Mouse (Mus musculus): ENCODE data around the gene Zfp423. TPM values are rescaled to one million over a fixed set of nuclear protein-coding genes. Genes with fewer than 3 reads are reported as not detected.

Gene Zfp423
- total RNA-seq, 4 experiments from 2014 or later, result 28.3 to 31.3 (median 30.2) TPM

- DNase-seq (ENCODE audit: low spot score in 2 of 2), result no peak
These were observed 7.1 kb downstream of the Zfp423 start for GRCm38 (mm10) chr8:87952298-87952697.

- DNase-seq (ENCODE audit: low spot score in 2 of 2), result no peak
These were observed 15.0 kb downstream of the Zfp423 start for GRCm38 (mm10) chr8:87944225-87944934.

- no peak for DNase-seq (ENCODE audit: low spot score in 2 of 2)
These were observed 15.7 kb downstream of the Zfp423 start for GRCm38 (mm10) chr8:87943651-87944091.

GRCm38 (mm10) chr8:87940646-87941045 lies 18.7 kb downstream of the Zfp423 start:
- no peak for DNase-seq (ENCODE audit: low spot score in 2 of 2)

- no peak for DNase-seq (ENCODE audit: low spot score in 2 of 2)
These were observed 20.0 kb downstream of the Zfp423 start for GRCm38 (mm10) chr8:87939308-87939936.

GRCm38 (mm10) chr8:87938351-87939232 lies 20.8 kb downstream of the Zfp423 start:
- peak in 1 of 2 experiments; percentile 45 for DNase-seq (ENCODE audit: low spot score in 2 of 2)

- no peak for DNase-seq (ENCODE audit: low spot score in 2 of 2)
These were observed 22.2 kb downstream of the Zfp423 start for GRCm38 (mm10) chr8:87937211-87937610.

- DNase-seq (ENCODE audit: low spot score in 2 of 2), result no peak
These were observed 24.2 kb downstream of the Zfp423 start for GRCm38 (mm10) chr8:87935088-87935680.

GRCm38 (mm10) chr8:87934175-87934574 lies 25.2 kb downstream of the Zfp423 start:
- no peak for DNase-seq (ENCODE audit: low spot score in 2 of 2)

GRCm38 (mm10) chr8:87933752-87934151 lies 25.6 kb downstream of the Zfp423 start:
- DNase-seq (ENCODE audit: low spot score in 2 of 2), result no peak

GRCm38 (mm10) chr8:87928857-87929256 lies 30.5 kb downstream of the Zfp423 start:
- no peak for DNase-seq (ENCODE audit: low spot score in 2 of 2)

- DNase-seq (ENCODE audit: low spot score in 2 of 2), result no peak
These were observed 32.2 kb downstream of the Zfp423 start for GRCm38 (mm10) chr8:87927034-87927830.

- DNase-seq (ENCODE audit: low spot score in 2 of 2), result no peak
These were observed 33.1 kb downstream of the Zfp423 start for GRCm38 (mm10) chr8:87926098-87926890.

GRCm38 (mm10) chr8:87922936-87923335 lies 36.5 kb downstream of the Zfp423 start:
- DNase-seq (ENCODE audit: low spot score in 2 of 2), result no peak

- DNase-seq (ENCODE audit: low spot score in 2 of 2), result no peak
These were observed 36.9 kb downstream of the Zfp423 start for GRCm38 (mm10) chr8:87922446-87922845.

- DNase-seq (ENCODE audit: low spot score in 2 of 2), result peak in 1 of 2 experiments; percentile 22
These were observed 41.4 kb downstream of the Zfp423 start for GRCm38 (mm10) chr8:87918004-87918403.

GRCm38 (mm10) chr8:87915763-87916162 lies 43.6 kb downstream of the Zfp423 start:
- DNase-seq (ENCODE audit: low spot score in 2 of 2), result no peak

- DNase-seq (ENCODE audit: low spot score in 2 of 2), result no peak
These were observed 45.0 kb downstream of the Zfp423 start for GRCm38 (mm10) chr8:87914247-87914967.

- DNase-seq (ENCODE audit: low spot score in 2 of 2), result peak; percentile 19 to 37
These were observed 50.5 kb downstream of the Zfp423 start for GRCm38 (mm10) chr8:87908940-87909339.
